Mouse (Mus musculus) MEL (cell line): ENCODE data around the gene Siva1. TPM values are rescaled to one million over a fixed set of nuclear protein-coding genes. Genes with fewer than 3 reads are reported as not detected.

Source experiments
- DNase-seq: peaks from one replicate; pipeline ENCODE4 v3.0.0; 2011; ENCODE audit warnings: low read depth, low spot score
- H3K27ac ChIP-seq: 2 replicates; pipeline ENCODE4 v1.5.1; 2012; ENCODE audit warnings: low read depth, mild to moderate bottlenecking, control low read depth, low read length, moderate library complexity; ENCODE audit not compliant: control insufficient read depth
- H3K27me3 ChIP-seq, 2 experiments: fragments of 150-350 bp in 1 of 2; sonication (generic) in 1 of 2; 2 replicates each; pipeline ENCODE4 v1.6.1; 2012; ENCODE audit warnings: low read length in 2 of 2, mild to moderate bottlenecking in 2 of 2, improper control_type of control experiment in 1 of 2, moderate library complexity in 1 of 2; ENCODE audit not compliant: insufficient read depth in 2 of 2, control insufficient read depth in 1 of 2
- H3K36me3 ChIP-seq, 2 experiments: 2 replicates each; pipeline ENCODE4 v1.6.1; 2012 to 2014; ENCODE audit warnings: low read length in 2 of 2, improper control_type of control experiment in 1 of 2, inconsistent platforms in 1 of 2, mild to moderate bottlenecking in 1 of 2; ENCODE audit not compliant: insufficient read depth in 2 of 2, control insufficient read depth in 1 of 2
- H3K4me1 ChIP-seq, 2 experiments: fragments of 150-350 bp in 1 of 2; sonication (generic) in 1 of 2; 2 replicates each; pipeline ENCODE4 v1.6.1; 2012; ENCODE audit warnings: low read length in 2 of 2, improper control_type of control experiment in 1 of 2, mild to moderate bottlenecking in 1 of 2; ENCODE audit not compliant: insufficient read depth in 2 of 2, control insufficient read depth in 1 of 2
- H3K4me3 ChIP-seq, 2 experiments: fragments of 150-350 bp in 1 of 2; sonication (generic) in 1 of 2; 2 replicates each; pipeline ENCODE4 v1.5.1; 2012; ENCODE audit warnings: low read depth in 2 of 2, low read length in 2 of 2, mild to moderate bottlenecking in 2 of 2, moderate library complexity in 2 of 2, control low read depth in 1 of 2, improper control_type of control experiment in 1 of 2; ENCODE audit not compliant: control insufficient read depth in 1 of 2, insufficient read depth in 1 of 2
- H3K79me2 ChIP-seq: 2 replicates; pipeline ENCODE4 v1.6.1; 2012; ENCODE audit warnings: mild to moderate bottlenecking, low read length, moderate library complexity; ENCODE audit not compliant: control insufficient read depth, poor library complexity, insufficient read depth
- H3K9ac ChIP-seq: 2 replicates; pipeline ENCODE4 v1.6.1; 2012; ENCODE audit warnings: low read depth, mild to moderate bottlenecking, control low read depth, low read length, moderate library complexity; ENCODE audit not compliant: control insufficient read depth, poor library complexity, severe bottlenecking
- H3K9me3 ChIP-seq: fragments of 150-350 bp; sonication (generic); replicated peaks from 2 replicates; pipeline ENCODE4 v1.6.1; 2012; ENCODE audit warnings: mild to moderate bottlenecking, low read length, improper control_type of control experiment, moderate library complexity; ENCODE audit not compliant: insufficient read depth
- BHLHE40 ChIP-seq: IDR thresholded peaks from 2 replicates; pipeline ENCODE4 v1.6.1; 2012; ENCODE audit warnings: low read depth, mild to moderate bottlenecking, inconsistent platforms, low read length, improper control_type of control experiment, borderline replicate concordance
- CHD2 ChIP-seq: IDR thresholded peaks from 2 replicates; pipeline ENCODE4 v1.6.1; 2011; ENCODE audit warnings: low read length, improper control_type of control experiment
- CTCF ChIP-seq, 3 experiments: IDR thresholded peaks in 2 of 3; conservative IDR thresholded peaks in 1 of 3; 2 replicates each; pipeline ENCODE4 v1.5.1; 2011 to 2012; ENCODE audit warnings: low read length in 3 of 3, low read depth in 2 of 3, mild to moderate bottlenecking in 2 of 3, improper control_type of control experiment in 1 of 3, inconsistent platforms in 1 of 3, mixed read lengths in 1 of 3, moderate library complexity in 1 of 3; ENCODE audit not compliant: control insufficient read depth in 1 of 3, insufficient read depth in 1 of 3, poor library complexity in 1 of 3, severe bottlenecking in 1 of 3
- E2F4 ChIP-seq: IDR thresholded peaks from 2 replicates; pipeline ENCODE4 v1.6.1; 2011; ENCODE audit warnings: low read depth, low read length, improper control_type of control experiment, borderline replicate concordance
- ELF1 ChIP-seq: IDR thresholded peaks from 2 replicates; pipeline ENCODE4 v1.6.1; 2014; ENCODE audit warnings: low read depth, mild to moderate bottlenecking, inconsistent platforms, low read length, improper control_type of control experiment, moderate library complexity
- EP300 ChIP-seq, 2 experiments: IDR thresholded peaks; 2 replicates each; pipeline ENCODE4 v1.6.1; 2011; ENCODE audit warnings: improper control_type of control experiment in 2 of 2, low read length in 2 of 2, low read depth in 1 of 2, mild to moderate bottlenecking in 1 of 2
- HCFC1 ChIP-seq: IDR thresholded peaks from 2 replicates; pipeline ENCODE4 v1.6.1; 2012; ENCODE audit warnings: low read depth, mild to moderate bottlenecking, inconsistent platforms, low read length, improper control_type of control experiment, moderate library complexity
- JUND ChIP-seq: IDR thresholded peaks from 2 replicates; pipeline ENCODE4 v1.6.1; 2011; ENCODE audit warnings: low read depth, mild to moderate bottlenecking, improper control_type of control experiment, low read length
- KAT2A ChIP-seq: conservative IDR thresholded peaks from 2 replicates; pipeline ENCODE4 v1.6.1; 2012; ENCODE audit warnings: low read depth, low read length, improper control_type of control experiment, inconsistent platforms
- MAZ ChIP-seq: IDR thresholded peaks from 2 replicates; pipeline ENCODE4 v1.6.1; 2012; ENCODE audit warnings: low read depth, mild to moderate bottlenecking, inconsistent platforms, low read length, improper control_type of control experiment
- MEF2A ChIP-seq: IDR thresholded peaks from 2 replicates; pipeline ENCODE4 v1.6.1; 2014; ENCODE audit warnings: low read depth, mild to moderate bottlenecking, inconsistent platforms, low read length, improper control_type of control experiment; ENCODE audit not compliant: poor library complexity, insufficient replicate concordance, severe bottlenecking; ENCODE audit errors: extremely low read depth
- MXI1 ChIP-seq: IDR thresholded peaks from 2 replicates; pipeline ENCODE4 v1.6.1; 2011; ENCODE audit warnings: mild to moderate bottlenecking, low read depth, low read length, improper control_type of control experiment
- NELFE ChIP-seq: IDR thresholded peaks from 2 replicates; pipeline ENCODE4 v1.6.1; 2011; ENCODE audit warnings: low read depth, low read length, improper control_type of control experiment
- NRF1 ChIP-seq: IDR thresholded peaks from 2 replicates; pipeline ENCODE4 v1.6.1; 2014; ENCODE audit warnings: low read depth, mild to moderate bottlenecking, inconsistent platforms, low read length, improper control_type of control experiment, moderate library complexity; ENCODE audit not compliant: poor library complexity, insufficient read depth, severe bottlenecking
- RAD21 ChIP-seq: IDR thresholded peaks from 2 replicates; pipeline ENCODE4 v1.6.1; 2011; ENCODE audit warnings: mild to moderate bottlenecking, low read depth, low read length, improper control_type of control experiment
- SIN3A ChIP-seq: IDR thresholded peaks from 2 replicates; pipeline ENCODE4 v1.6.1; 2012; ENCODE audit warnings: low read length, improper control_type of control experiment, inconsistent platforms
- SMC3 ChIP-seq: IDR thresholded peaks from 2 replicates; pipeline ENCODE4 v1.6.1; 2011; ENCODE audit warnings: low read depth, low read length, improper control_type of control experiment
- TBP ChIP-seq: IDR thresholded peaks from 2 replicates; pipeline ENCODE4 v1.8.0; 2011; ENCODE audit warnings: low read depth, low read length, improper control_type of control experiment
- TCF12 ChIP-seq: IDR thresholded peaks from 2 replicates; pipeline ENCODE4 v1.6.1; 2014; ENCODE audit warnings: low read depth, mild to moderate bottlenecking, inconsistent platforms, low read length, improper control_type of control experiment, moderate library complexity
- UBTF ChIP-seq: IDR thresholded peaks from 2 replicates; pipeline ENCODE4 v1.6.1; 2012; ENCODE audit warnings: low read depth, mild to moderate bottlenecking, inconsistent platforms, low read length, improper control_type of control experiment, moderate library complexity, borderline replicate concordance; ENCODE audit not compliant: insufficient read depth
- USF1 ChIP-seq: IDR thresholded peaks from 2 replicates; pipeline ENCODE4 v1.6.1; 2014; ENCODE audit warnings: low read depth, mild to moderate bottlenecking, inconsistent platforms, low read length, improper control_type of control experiment, moderate library complexity
- USF2 ChIP-seq, 2 experiments: IDR thresholded peaks; 2 replicates each; pipeline ENCODE4 v1.6.1; 2011 to 2012; ENCODE audit warnings: improper control_type of control experiment in 2 of 2, low read length in 2 of 2, borderline replicate concordance in 1 of 2, inconsistent platforms in 1 of 2, low read depth in 1 of 2, mild to moderate bottlenecking in 1 of 2; ENCODE audit not compliant: insufficient read depth in 1 of 2
- ZKSCAN1 ChIP-seq: IDR thresholded peaks from 2 replicates; pipeline ENCODE4 v1.6.1; 2012; ENCODE audit warnings: low read depth, mild to moderate bottlenecking, inconsistent platforms, low read length, improper control_type of control experiment, moderate library complexity
- ZNF384 ChIP-seq: IDR thresholded peaks from 2 replicates; pipeline ENCODE4 v1.6.1; 2012; ENCODE audit warnings: low read depth, mild to moderate bottlenecking, inconsistent platforms, low read length, improper control_type of control experiment
- polyA plus RNA-seq, 2 experiments: library from polyadenylated mRNA; stranded (reverse) in 1 of 2; unstranded in 1 of 2; fragments of >175 nt in 1 of 2; fragments of >200 nt in 1 of 2; gene quantifications; 2 replicates each; pipeline versions ENCODE4 v1.2.1 to v1.2.4; 2012; ENCODE audit warnings: low replicate concordance in 2 of 2, low read depth in 1 of 2; ENCODE audit not compliant: insufficient read length in 2 of 2, insufficient read depth in 1 of 2, missing spikeins in 1 of 2
- total RNA-seq: library from RNA; depleted of rRNA; stranded (reverse); fragments of 300-350 nt; gene quantifications from 2 replicates; pipeline ENCODE4 v1.2.3, GENCODE M21; 2012

Gene Siva1
- total and polyA plus RNA-seq, 3 experiments = 531 to 659 TPM; not detected in 1

DNA sequence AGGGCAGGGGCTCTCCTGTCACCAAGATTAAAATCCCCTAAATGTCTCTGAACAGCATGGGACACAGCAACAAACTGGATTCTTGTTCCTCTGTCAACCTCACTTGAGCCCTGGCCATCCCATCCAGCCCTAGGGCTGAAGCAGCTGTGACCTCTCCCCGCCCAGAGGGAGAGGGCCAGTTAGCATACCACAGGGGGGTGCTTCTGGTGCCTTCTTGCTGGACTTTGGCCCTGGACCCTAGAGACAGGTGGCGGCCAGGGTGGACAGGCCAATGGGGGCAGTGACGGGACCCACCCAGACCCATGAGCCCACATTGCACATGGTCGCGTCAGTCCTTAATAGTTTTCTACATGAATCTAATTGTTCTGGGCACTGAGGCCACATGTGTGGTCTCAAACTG, 9.6 kb downstream of the Siva1 start:
- no peaks in the 10 kb centered on the region for H3K79me2 ChIP-seq
- H3K9ac ChIP-seq = no peak overlapping the region
- TF ChIP-seq NELFE (no peak), RAD21 (no peak), USF2 (IDR thresholded peaks at IDR 0.05; ENCODE audit: borderline replicate concordance in 1 of 2, insufficient read depth in 1 of 2, low read depth in 1 of 2, low read length in 2 of 2) (no peak), UBTF (no peak), HCFC1 (no peak), SIN3A (no peak), SMC3 (no peak), TBP (no peak), CHD2 (no peak), TCF12 (no peak), ELF1 (no peak), MAZ (no peak), ZNF384 (no peak), ZKSCAN1 (no peak)
- TF ChIP-seq, all 39 proteins: peak for 0
- H3K4me1 ChIP-seq = no peaks in the 10 kb centered on the region
- H3K4me3 ChIP-seq = no peak overlapping the region
- no peaks in the 10 kb centered on the region for H3K27me3 ChIP-seq
- no peak overlapping the region for H3K27ac ChIP-seq
- no peaks in the 10 kb centered on the region for H3K9me3 ChIP-seq
- no peak for DNase-seq
- peaks cover 0 to 32% of the 10 kb centered on the region in 2 experiments; a peak in 2 of 4 replicates for H3K36me3 ChIP-seq

DNA sequence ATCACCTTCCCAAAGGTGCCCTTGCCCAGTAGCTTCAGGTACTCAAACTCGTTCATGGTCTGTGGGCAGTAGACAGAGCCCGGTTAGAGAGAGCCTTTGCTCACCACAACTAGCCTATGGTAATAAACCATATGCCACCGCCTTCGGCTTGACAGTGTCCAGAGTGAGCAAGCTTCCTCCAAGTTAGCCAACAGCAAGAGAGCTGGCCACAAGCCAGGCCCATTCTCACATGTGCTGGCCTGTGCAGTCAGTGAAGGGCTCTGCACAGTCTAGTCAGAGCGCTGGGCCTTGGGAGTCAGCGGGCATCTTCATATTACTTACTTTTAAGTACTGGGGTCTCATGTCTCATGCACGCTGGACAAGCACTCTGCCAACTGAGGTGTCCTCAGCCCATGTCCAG, 14.1 kb downstream of the Siva1 start:
- H3K79me2 ChIP-seq = no peaks in the 10 kb centered on the region; the same call in 1 of the 2 replicates
- no peak for DNase-seq
- TF ChIP-seq KAT2A (no peak), TCF12 (no peak), RAD21 (no peak), UBTF (no peak), USF2 (IDR thresholded peaks at IDR 0.05; ENCODE audit: borderline replicate concordance in 1 of 2, insufficient read depth in 1 of 2, low read depth in 1 of 2, low read length in 2 of 2) (no peak), CTCF (IDR thresholded peaks at IDR 0.05 in 2 of 3, conservative IDR thresholded peaks at IDR 0.05 in 1 of 3; ENCODE audit: control insufficient read depth in 1 of 3, insufficient read depth in 1 of 3, low read depth in 2 of 3, low read length in 3 of 3, poor library complexity in 1 of 3, severe bottlenecking in 1 of 3) (no peak), SIN3A (no peak), CHD2 (no peak), JUND (no peak), MXI1 (no peak), BHLHE40 (no peak), MEF2A (no peak), EP300 (IDR thresholded peaks at IDR 0.05; ENCODE audit: low read depth in 1 of 2, low read length in 2 of 2) (no peak), NRF1 (no peak), E2F4 (no peak), USF1 (no peak)
- H3K9me3 ChIP-seq = no peaks in the 10 kb centered on the region
- no peaks in the 10 kb centered on the region for H3K27me3 ChIP-seq
- H3K27ac ChIP-seq = no peak overlapping the region
- H3K36me3 ChIP-seq = peaks cover 0 to 51% of the 10 kb centered on the region in 2 experiments; a peak in 2 of 4 replicates
- H3K4me3 ChIP-seq = no peak overlapping the region
- H3K9ac ChIP-seq = no peak overlapping the region
- no peaks in the 10 kb centered on the region for H3K4me1 ChIP-seq
